Mouse (Mus musculus) left cerebral cortex, postnatal 25 days (tissue): ENCODE measurements around the gene Man1b1. TPM values are rescaled to one million over a fixed set of nuclear protein-coding genes. Genes with fewer than 3 reads are reported as not detected.

Experiments
- DNase-seq, 2 experiments: peaks; one replicate each; pipeline ENCODE4 v3.0.0; 2022; ENCODE audit warnings: low spot score in 2 of 2, mixed read lengths in 1 of 2
- intact Hi-C: fragments of 180-260 bp; cut with DNase I; formaldehyde crosslinking; loops from one replicate; pipeline ENCODE4 v1.15.1; 2025
- total RNA-seq, 2 experiments: library from RNA; stranded (reverse); gene quantifications; 2 replicates each; pipeline ENCODE4 v1.2.3; 2021

Man1b1 gene
- total RNA-seq, 2 experiments from 2014 or later = 55.0 to 59.5 TPM

DNA sequence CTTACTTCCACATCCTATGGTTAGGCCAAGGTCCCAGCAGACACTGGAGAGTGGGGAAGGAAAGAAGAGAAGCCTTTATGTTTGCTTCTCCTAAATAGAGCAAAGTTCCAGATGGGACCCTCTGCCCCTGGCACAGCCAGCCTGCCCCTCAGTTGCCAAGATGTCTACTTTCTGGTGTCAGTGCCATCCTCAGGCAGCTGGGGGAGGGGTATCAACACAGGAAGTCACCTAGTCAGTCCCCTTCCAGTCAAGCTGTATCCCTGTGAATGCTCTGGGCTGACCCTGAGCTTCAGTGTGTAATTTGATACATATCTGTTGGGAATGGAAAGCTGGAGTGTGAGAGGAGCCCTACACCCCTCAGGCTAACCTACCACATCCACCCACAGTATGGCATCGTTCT is 64.9 kb downstream of the Man1b1 start:
- intact Hi-C loops = no loop called here
- DNase-seq = no peak

DNA sequence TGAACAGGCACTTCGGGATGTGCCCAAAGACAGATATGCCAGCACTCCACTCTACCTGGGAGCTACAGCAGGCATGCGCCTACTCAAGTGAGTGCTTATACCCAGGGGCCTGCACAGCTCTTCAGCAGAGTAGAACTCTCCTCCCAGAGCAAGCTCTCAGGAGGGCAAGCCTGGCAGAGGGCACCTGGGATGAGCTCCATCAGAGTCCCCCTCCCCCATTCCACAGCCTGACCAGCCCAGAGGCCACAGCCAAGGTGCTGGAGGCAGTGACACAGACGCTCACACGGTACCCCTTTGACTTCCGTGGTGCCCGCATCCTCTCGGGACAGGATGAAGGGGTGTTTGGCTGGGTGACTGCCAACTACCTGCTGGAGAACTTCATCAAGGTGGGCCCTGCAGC is 65.9 kb downstream of the Man1b1 start:
- intact Hi-C loops = no loop called here
- DNase-seq = no peak

DNA sequence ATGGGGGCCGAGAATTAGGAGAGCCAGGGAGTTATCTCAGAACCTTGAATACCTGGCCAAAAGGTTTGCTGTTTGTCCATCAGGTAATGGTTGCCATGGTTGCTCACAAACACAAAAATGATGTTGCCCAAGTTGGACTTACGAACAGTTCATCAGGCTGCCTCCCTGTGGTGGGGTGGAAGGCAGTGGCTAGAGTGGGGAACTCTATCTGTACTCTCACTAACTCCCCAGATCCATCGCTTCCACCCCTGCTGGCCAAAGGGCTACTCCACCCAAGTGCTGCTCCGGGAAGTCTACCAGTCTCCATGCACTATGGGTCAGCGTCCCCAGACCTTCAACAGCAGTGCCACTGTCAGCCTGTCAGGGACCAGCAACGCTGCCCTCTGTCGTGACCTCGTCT is 66.9 kb downstream of the Man1b1 start, which contains the start of gene Npdc1:
TSS of gene Npdc1 (plus strand) at position 301 of the 400 bp plus-strand sequence.
- DNase-seq = no peak
- intact Hi-C loops = no loop called here

DNA sequence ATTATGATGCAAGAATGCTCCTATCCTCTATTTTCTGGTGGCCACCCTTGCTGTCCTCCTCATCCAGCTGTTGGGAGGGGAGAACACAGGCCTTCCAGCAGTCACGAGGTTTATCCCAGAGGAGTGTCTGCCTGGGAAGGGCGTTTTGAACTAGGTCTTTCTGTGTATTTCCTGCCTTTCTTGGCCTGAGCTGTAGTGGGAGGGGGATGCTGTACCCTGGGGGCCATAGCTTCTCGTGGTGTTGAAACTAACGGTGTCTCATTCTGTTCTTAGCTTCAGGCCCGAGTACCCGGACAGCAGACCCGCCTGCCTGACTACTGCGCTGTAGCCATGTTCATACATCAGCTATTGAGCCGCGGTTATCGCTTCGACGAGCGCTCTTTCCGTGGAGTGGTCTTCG is 68.2 kb downstream of the Man1b1 start:
- intact Hi-C loops = loop anchor here (2.0 to 5.0 kb wide), 2 partner anchors 23 to 33 kb away; partner anchors contain the start of gene Uap1l1
- no peak for DNase-seq

DNA sequence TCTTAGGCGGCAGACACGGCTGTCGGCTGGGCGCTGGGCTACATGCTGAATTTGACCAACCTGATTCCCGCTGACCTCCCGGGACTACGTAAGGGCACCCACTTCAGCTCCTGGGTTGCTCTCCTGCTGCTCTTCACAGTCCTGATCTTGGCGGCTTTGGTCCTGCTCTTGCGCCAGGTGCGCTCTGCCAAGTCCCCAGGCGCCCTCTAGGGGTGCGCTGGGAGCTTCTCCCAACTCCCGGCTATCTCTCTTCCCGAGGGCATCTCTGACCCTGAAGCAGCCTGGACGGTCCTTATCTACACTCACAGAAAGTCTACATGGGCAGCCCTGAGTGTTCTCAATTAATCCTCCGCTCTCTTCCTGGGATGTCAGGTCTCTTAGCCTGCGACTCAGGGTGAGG is 68.6 kb downstream of the Man1b1 start:
- DNase-seq = peak; percentile 61 to 71
- intact Hi-C loops = loop anchor here (2.0 to 5.0 kb wide), 2 partner anchors 24 to 33 kb away; partner anchors contain the start of gene Uap1l1

Other genes with a start within 250 kb of the Man1b1 start
- not detected for gene Noxa1, start 237.2 kb upstream of the Man1b1 start, total RNA-seq
- gene Nrarp, start 151.6 kb upstream of the Man1b1 start, total RNA-seq = 10 to 100 TPM; 21.7 to 30.7 TPM
- gene Tor4a, start 135.5 kb upstream of the Man1b1 start, total RNA-seq = 1 to 10 TPM; 1.9 to 2.3 TPM
- gene Nelfb, start 120.8 kb upstream of the Man1b1 start, total RNA-seq = 10 to 100 TPM; 50.8 to 51.8 TPM
- gene Stpg3, start 117.7 kb upstream of the Man1b1 start, total RNA-seq = under 1 TPM in 1 of 2 experiments, not detected in 1; 0.23 TPM
- not detected for gene Fam166a, start 113.6 kb upstream of the Man1b1 start, total RNA-seq
- gene Tubb4b, start 107.6 kb upstream of the Man1b1 start, total RNA-seq = 100 to 1,000 TPM; 376 to 398 TPM
- gene Slc34a3, start 98.0 kb upstream of the Man1b1 start, total RNA-seq = not detected
- not detected for gene Rnf224, start 95.6 kb upstream of the Man1b1 start, total RNA-seq
- gene Rnf208, start 90.1 kb upstream of the Man1b1 start, total RNA-seq = 100 to 1,000 TPM; 243 to 256 TPM
- not detected for gene Cysrt1, start 89.9 kb upstream of the Man1b1 start, total RNA-seq
- 1 to 10 TPM; 1.6 to 2.9 TPM for gene AL732309.1, start 85.5 kb upstream of the Man1b1 start, total RNA-seq
- gene Tmem203, start 76.9 kb upstream of the Man1b1 start, total RNA-seq = 10 to 100 TPM; 32.8 to 37.3 TPM
- 10 to 100 TPM; 14.4 to 15.5 TPM for gene Tprn, start 69.7 kb upstream of the Man1b1 start, total RNA-seq
- 10 to 100 TPM; 67.2 to 69.6 TPM for gene Ssna1, start 59.9 kb upstream of the Man1b1 start, total RNA-seq
- 10 to 100 TPM; 73.0 to 77.2 TPM for gene Anapc2, start 59.9 kb upstream of the Man1b1 start, total RNA-seq
- gene Tmem210, start 44.2 kb upstream of the Man1b1 start, total RNA-seq = not detected
- not detected for gene Lrrc26, start 42.4 kb upstream of the Man1b1 start, total RNA-seq
- 100 to 1,000 TPM; 435 to 455 TPM for gene Grin1, start 13.2 kb upstream of the Man1b1 start, total RNA-seq
- 10 to 100 TPM; 28.2 to 33.2 TPM for gene Dpp7, start 24.0 kb downstream of the Man1b1 start, total RNA-seq
- gene Uap1l1, start 33.3 kb downstream of the Man1b1 start, total RNA-seq = 10 to 100 TPM; 11.3 to 14.0 TPM
- 1 to 10 TPM; 1.9 to 2.5 TPM for gene Sapcd2, start 40.0 kb downstream of the Man1b1 start, total RNA-seq
- gene Entpd2, start 63.5 kb downstream of the Man1b1 start, total RNA-seq = 10 to 100 TPM; 11.7 to 13.2 TPM
- 100 to 1,000 TPM; 331 to 339 TPM for gene Npdc1, start 67.0 kb downstream of the Man1b1 start, total RNA-seq
- gene Fut7, start 90.9 kb downstream of the Man1b1 start, total RNA-seq = under 1 TPM; 0.32 to 0.37 TPM
- gene Abca2, start 96.4 kb downstream of the Man1b1 start, total RNA-seq = 100 to 1,000 TPM; 154 to 165 TPM
- gene Clic3, start 124.5 kb downstream of the Man1b1 start, total RNA-seq = under 1 TPM in 1 of 2 experiments, not detected in 1; 0.69 TPM
- 10 to 100 TPM; 68.6 to 81.0 TPM for gene Paxx, start 128.8 kb downstream of the Man1b1 start, total RNA-seq
- 1,000 to 10,000 TPM; 1,926 to 2,241 TPM for gene Ptgds, start 137.7 kb downstream of the Man1b1 start, total RNA-seq
- not detected for gene Lcn12, start 161.6 kb downstream of the Man1b1 start, total RNA-seq
- gene Fbxw5, start 168.4 kb downstream of the Man1b1 start, total RNA-seq = 100 to 1,000 TPM; 112 to 127 TPM
- gene C8g, start 169.4 kb downstream of the Man1b1 start, total RNA-seq = 1 to 10 TPM; 1.1 to 1.7 TPM
- 10 to 100 TPM in 1 of 2 experiments, 1 to 10 TPM in 1; 9.6 to 10.4 TPM for gene Traf2, start 214.6 kb downstream of the Man1b1 start, total RNA-seq
- 100 to 1,000 TPM; 202 to 214 TPM for gene Edf1, start 225.5 kb downstream of the Man1b1 start, total RNA-seq
- gene Mamdc4, start 242.5 kb downstream of the Man1b1 start, total RNA-seq = 1 to 10 TPM in 1 of 2 experiments, under 1 TPM in 1; 0.69 to 2.1 TPM
- 10 to 100 TPM; 73.8 to 74.3 TPM for gene Phpt1, start 242.9 kb downstream of the Man1b1 start, total RNA-seq
- gene Ajm1, start 249.4 kb downstream of the Man1b1 start, total RNA-seq = 100 to 1,000 TPM; 109 to 120 TPM